In the genomic region with DNA sequence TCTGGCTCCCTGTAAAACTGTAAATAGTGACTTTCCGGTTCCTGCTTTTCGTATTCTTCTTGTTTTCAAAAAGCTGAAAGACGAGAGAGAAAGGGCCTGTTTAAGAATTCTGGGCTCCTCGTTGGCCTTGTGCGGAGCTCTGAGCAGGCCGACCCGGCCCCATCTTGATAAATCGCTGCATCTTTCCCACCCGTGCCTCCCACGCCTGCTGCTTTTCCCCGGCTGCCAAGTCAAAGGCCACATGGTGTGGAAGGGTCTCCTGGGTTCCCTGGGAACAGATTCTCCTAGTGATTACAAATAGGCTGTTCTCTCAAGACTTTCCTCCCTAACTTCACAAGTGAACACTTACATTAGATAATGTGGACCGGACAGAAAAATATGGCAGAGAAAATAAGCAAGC, we compare ENCODE assay signal across 30 mouse cellular contexts.
DNase-seq lines count a peak whose midpoint lies in the region; ATAC-seq and TF ChIP-seq lines count a peak whose summit lies in the region.
"Had no signal": no experiment of that assay in that cellular context is flagged by ENCODE, and none has a peak within 500 bp of the region (broad histone marks: within the 10 kb centered on the region; RNA-seq: fewer than 3 reads in every experiment).

No protein-coding gene starts in this region.

- ATAC-seq in midbrain, embryonic 12.5 days (ENCODE audit: low FRiP score, low read depth): no peak
- no peak for ATAC-seq in midbrain, embryonic 15.5 days (replicated peaks)
- ATAC-seq in stomach, embryonic 15.5 days (ENCODE audit: insufficient read depth, low FRiP score, low read depth): no peak
- no peak for ATAC-seq in stomach, postnatal 0 days (ENCODE audit: low FRiP score, low TSS enrichment)
- ATAC-seq in neural tube, embryonic 14.5 days (ENCODE audit: low read depth): 0 out of 2 replicates have a peak, but pooled peaks have one; percentile 48
- ATAC-seq: activated CD4-positive, CD25-positive, alpha-beta regulatory T cell, adult 4 months; forebrain, postnatal 0 days; intestine, postnatal 0 days had no signal

- H3K9ac ChIP-seq in midbrain, embryonic 12.5 days (replicated peaks): no peak overlapping the region
- no peak overlapping the region for H3K9ac ChIP-seq in midbrain, embryonic 15.5 days
- H3K9ac ChIP-seq in stomach, embryonic 15.5 days: no peak overlapping the region
- H3K9ac ChIP-seq in stomach, postnatal 0 days (ENCODE audit: low read length): no peak overlapping the region
- H3K9ac ChIP-seq in neural tube, embryonic 14.5 days (replicated peaks; ENCODE audit: low read depth, low read length): no peak overlapping the region
- H3K9ac ChIP-seq: embryonic facial prominence, embryonic 15.5 days; forebrain, embryonic 12.5 days; forebrain, postnatal 0 days; kidney, embryonic 15.5 days; limb, embryonic 12.5 days; liver, embryonic 15.5 days; lung, embryonic 14.5 days had no signal

- H3K27me3 ChIP-seq in midbrain, embryonic 12.5 days: peaks cover 14% of the 10 kb centered on the region
- no peaks in the 10 kb centered on the region for H3K27me3 ChIP-seq in midbrain, embryonic 15.5 days (replicated peaks)
- H3K27me3 ChIP-seq in stomach, embryonic 15.5 days (replicated peaks): no peaks in the 10 kb centered on the region
- no peaks in the 10 kb centered on the region for H3K27me3 ChIP-seq in stomach, postnatal 0 days (ENCODE audit: control insufficient read depth, insufficient read depth, low read length)
- no peaks in the 10 kb centered on the region for H3K27me3 ChIP-seq in neural tube, embryonic 14.5 days (ENCODE audit: control insufficient read depth, insufficient read depth, low read length)
- H3K27me3 ChIP-seq: embryonic facial prominence, embryonic 15.5 days; kidney, embryonic 15.5 days; limb, embryonic 12.5 days; liver, embryonic 15.5 days had no signal

- no peak for DNase-seq in stomach, postnatal 0 days (ENCODE audit: low spot score)
- DNase-seq in urinary bladder, postnatal 10 days (ENCODE audit: low spot score): no peak
- DNase-seq in adipocyte (ENCODE audit: low spot score): no peak
- DNase-seq: adrenal gland, adult 8-10 months; B cell, adult 2 months; cerebellum, adult 8-10 months; cerebellum, postnatal 25 days; forebrain, postnatal 0 days; gastrocnemius, postnatal 14 days; kidney, postnatal 36 days; lung, embryonic 14.5 days; lung, postnatal 14 days; retina, postnatal 1 day; right cerebral cortex, postnatal 14 days; thymus, postnatal 14 days had no signal

- WGBS in midbrain, embryonic 12.5 days: 59% methylated on average over 12 of the region's 12 CpGs
- WGBS in midbrain, embryonic 15.5 days: 58% methylated on average over 12 of the region's 12 CpGs
- 64% methylated on average over 12 of the region's 12 CpGs for WGBS in stomach, embryonic 15.5 days
- 74% methylated on average over 12 of the region's 12 CpGs for WGBS in stomach, postnatal 0 days
- WGBS in neural tube, embryonic 14.5 days: 43% methylated on average over 12 of the region's 12 CpGs

- no peaks in the 10 kb centered on the region for H3K36me3 ChIP-seq in midbrain, embryonic 12.5 days
- no peaks in the 10 kb centered on the region for H3K36me3 ChIP-seq in midbrain, embryonic 15.5 days (replicated peaks)
- H3K36me3 ChIP-seq in stomach, embryonic 15.5 days: peaks cover 9% of the 10 kb centered on the region
- peaks cover 17% of the 10 kb centered on the region for H3K36me3 ChIP-seq in stomach, postnatal 0 days (ENCODE audit: control insufficient read depth, insufficient read depth, low read length)
- no peaks in the 10 kb centered on the region for H3K36me3 ChIP-seq in neural tube, embryonic 14.5 days (ENCODE audit: control insufficient read depth, insufficient read depth, low read length)
- H3K36me3 ChIP-seq: forebrain, embryonic 12.5 days had no signal

- TF ChIP-seq CTCF in stomach, postnatal 0 days (IDR thresholded peaks at IDR 0.05; ENCODE audit: low read depth): no peak

- no peak overlapping the region for H3K4me3 ChIP-seq in midbrain, embryonic 12.5 days
- no peak overlapping the region for H3K4me3 ChIP-seq in midbrain, embryonic 15.5 days
- H3K4me3 ChIP-seq in stomach, embryonic 15.5 days (replicated peaks): no peak overlapping the region
- H3K4me3 ChIP-seq in stomach, postnatal 0 days (ENCODE audit: low read depth, low read length): no peak overlapping the region
- H3K4me3 ChIP-seq in neural tube, embryonic 14.5 days (ENCODE audit: low read depth, low read length): no peak overlapping the region
- H3K4me3 ChIP-seq: embryonic facial prominence, embryonic 10.5 days; embryonic facial prominence, embryonic 15.5 days; forebrain, embryonic 12.5 days; kidney, embryonic 15.5 days; layer of hippocampus, adult 2 months; left cerebral cortex, adult 2 months; limb, embryonic 12.5 days; liver, embryonic 15.5 days; myocyte had no signal

- no peak for TF ChIP-seq EP300 in stomach, postnatal 0 days (optimal IDR thresholded peaks at IDR 0.05)

- no peaks in the 10 kb centered on the region for H3K9me3 ChIP-seq in midbrain, embryonic 12.5 days
- H3K9me3 ChIP-seq in midbrain, embryonic 15.5 days: no peaks in the 10 kb centered on the region
- H3K9me3 ChIP-seq in stomach, embryonic 15.5 days: no peaks in the 10 kb centered on the region
- no peaks in the 10 kb centered on the region for H3K9me3 ChIP-seq in stomach, postnatal 0 days (ENCODE audit: control insufficient read depth, low read length)
- H3K9me3 ChIP-seq in neural tube, embryonic 14.5 days (ENCODE audit: control insufficient read depth, low read length): no peaks in the 10 kb centered on the region
- H3K9me3 ChIP-seq: embryonic facial prominence, embryonic 10.5 days; embryonic facial prominence, embryonic 15.5 days; forebrain, embryonic 12.5 days; kidney, embryonic 15.5 days; limb, embryonic 12.5 days; liver, embryonic 15.5 days had no signal

- H3K4me1 ChIP-seq in midbrain, embryonic 12.5 days: peaks cover 13% of the 10 kb centered on the region
- peaks cover 17% of the 10 kb centered on the region for H3K4me1 ChIP-seq in midbrain, embryonic 15.5 days
- no peaks in the 10 kb centered on the region for H3K4me1 ChIP-seq in stomach, embryonic 15.5 days
- H3K4me1 ChIP-seq in stomach, postnatal 0 days (replicated peaks; ENCODE audit: control insufficient read depth, insufficient read depth): no peaks in the 10 kb centered on the region
- peaks cover 6% of the 10 kb centered on the region; the same call in 1 of the 2 replicates for H3K4me1 ChIP-seq in neural tube, embryonic 14.5 days (ENCODE audit: control insufficient read depth, insufficient read depth, low read length)
- H3K4me1 ChIP-seq: embryonic facial prominence, embryonic 15.5 days had no signal

- H3K27ac ChIP-seq in midbrain, embryonic 12.5 days (replicated peaks): 0 out of 2 replicates have a peak overlapping the region, but pooled peaks have one; percentile 15
- no peak overlapping the region for H3K27ac ChIP-seq in midbrain, embryonic 15.5 days
- 0 out of 2 replicates have a peak overlapping the region, but pooled peaks have one; percentile 6 for H3K27ac ChIP-seq in stomach, embryonic 15.5 days
- H3K27ac ChIP-seq in stomach, postnatal 0 days (replicated peaks): no peak overlapping the region
- H3K27ac ChIP-seq in neural tube, embryonic 14.5 days (ENCODE audit: low read depth, low read length): peak overlapping the region; percentile 34; the same call in 1 of the 2 replicates
- H3K27ac ChIP-seq: embryonic facial prominence, embryonic 10.5 days; embryonic facial prominence, embryonic 15.5 days; forebrain, embryonic 12.5 days; kidney, embryonic 15.5 days; layer of hippocampus, adult 2 months; left cerebral cortex, adult 2 months; limb, embryonic 12.5 days; liver, embryonic 15.5 days had no signal

- no peak overlapping the region for H3K4me2 ChIP-seq in midbrain, embryonic 12.5 days (replicated peaks)
- no peak overlapping the region for H3K4me2 ChIP-seq in midbrain, embryonic 15.5 days
- H3K4me2 ChIP-seq in stomach, embryonic 15.5 days: no peak overlapping the region
- no peak overlapping the region for H3K4me2 ChIP-seq in stomach, postnatal 0 days (replicated peaks; ENCODE audit: low read depth)
- H3K4me2 ChIP-seq in neural tube, embryonic 14.5 days (ENCODE audit: low read depth, low read length): no peak overlapping the region
- H3K4me2 ChIP-seq: embryonic facial prominence, embryonic 15.5 days; forebrain, embryonic 12.5 days; kidney, embryonic 15.5 days; limb, embryonic 12.5 days; liver, embryonic 15.5 days; lung, embryonic 14.5 days had no signal

Comparison
In these comparisons a context has a peak if more than half of its experiments do, and no peak if none do; other contexts are left out.
1. H3K27ac ChIP-seq: peak in midbrain, embryonic 12.5 days (single experiment), stomach, embryonic 15.5 days (single experiment) and neural tube, embryonic 14.5 days (single experiment); none in midbrain, embryonic 15.5 days (single experiment) and stomach, postnatal 0 days (single experiment).